Mouse (Mus musculus) olfactory bulb, adult 2 months (tissue): ENCODE results near the gene Tmem11. TPM values are rescaled to one million over a fixed set of nuclear protein-coding genes. Genes with fewer than 3 reads are reported as not detected.

Experiments
- H3K27ac ChIP-seq: fragments of 200-500 bp; 2 replicates; pipeline ENCODE4 v1.5.1; 2012; ENCODE audit warnings: low read depth, low read length; ENCODE audit not compliant: insufficient read depth
- H3K4me1 ChIP-seq: fragments of 200-500 bp; 2 replicates; pipeline ENCODE4 v1.6.1; 2012; ENCODE audit warnings: low read length; ENCODE audit not compliant: control insufficient read depth, insufficient read depth
- H3K4me3 ChIP-seq: fragments of 200-500 bp; 2 replicates; pipeline ENCODE4 v1.5.1; 2012; ENCODE audit warnings: mild to moderate bottlenecking, low read depth, low read length, moderate library complexity; ENCODE audit not compliant: insufficient read depth
- CTCF ChIP-seq: fragments of 200-500 bp; IDR thresholded peaks from 2 replicates; pipeline ENCODE4 v1.5.1; 2012; ENCODE audit warnings: low read depth, mild to moderate bottlenecking, low read length, moderate library complexity; ENCODE audit not compliant: insufficient read depth
- POLR2A ChIP-seq: fragments of 200-500 bp; IDR thresholded peaks from 2 replicates; pipeline ENCODE4 v1.6.1; 2012; ENCODE audit warnings: mild to moderate bottlenecking, low read depth, low read length, moderate library complexity; ENCODE audit not compliant: insufficient read depth
- WGBS: fragments of 180-500 bp; shearing (Covaris S2); methylation state at CpG from one replicate; pipeline ENCODE4 v1.1.7; 2018; 5-methylcytosine and 5-hydroxymethylcytosine counted together
- polyA plus RNA-seq: library from polyadenylated mRNA; stranded (reverse); fragments of >200 nt; gene quantifications from 2 replicates; pipeline ENCODE4 v1.2.4, GENCODE M21; 2012; ENCODE audit warnings: low replicate concordance; ENCODE audit not compliant: missing spikeins, insufficient read depth, insufficient read length

Gene Tmem11
- polyA plus RNA-seq, 1 experiment, result not detected

DNA sequence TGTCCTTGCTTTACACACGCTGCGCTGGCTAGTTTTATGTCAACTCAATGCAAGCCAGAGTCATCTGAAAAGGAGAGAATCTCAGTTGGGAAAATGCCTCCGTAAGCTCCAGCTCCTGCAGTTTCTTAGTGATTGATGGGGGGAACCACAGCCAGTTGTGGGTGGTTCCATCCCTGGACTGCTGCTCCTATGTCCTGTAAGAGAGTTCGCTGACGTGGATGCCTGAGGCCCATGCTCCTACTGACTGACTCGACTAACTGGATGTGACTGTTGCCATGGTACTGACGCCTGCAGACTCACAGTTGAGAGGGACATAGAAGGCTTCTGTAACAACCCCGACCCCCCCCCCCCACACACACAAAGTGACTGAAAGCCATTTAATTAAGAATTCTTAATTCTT is 11.2 kb downstream of the Tmem11 start:
- Histone ChIP-seq H3K27ac (no peak overlapping the region), H3K4me3 (no peak overlapping the region), H3K4me1 (peaks cover 5% of the 10 kb centered on the region; the same call in 1 of the 2 replicates)
- 61% methylated on average over 8 of the region's 8 CpGs for WGBS
- no peak for TF ChIP-seq CTCF
- no peak for TF ChIP-seq POLR2A

DNA sequence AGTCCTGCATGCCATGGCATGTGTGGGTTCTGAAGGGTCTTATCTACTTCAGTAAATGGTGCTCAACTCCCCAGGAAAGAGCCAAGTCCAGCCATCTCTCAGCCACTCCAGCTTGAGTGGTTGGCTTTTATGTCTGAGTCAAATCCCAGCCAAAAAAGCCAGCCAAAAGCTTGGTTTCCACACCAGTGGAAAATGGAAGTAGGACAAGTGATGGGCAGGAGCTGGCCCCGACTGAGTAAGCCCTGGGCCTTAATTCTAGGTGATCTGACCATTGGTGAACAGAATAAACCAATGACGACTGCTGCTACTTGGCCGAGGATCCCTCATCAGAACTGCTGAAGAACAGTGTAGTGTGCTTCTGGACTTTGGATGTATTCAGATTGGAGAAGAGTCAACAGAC is 11.6 kb downstream of the Tmem11 start:
- Histone ChIP-seq H3K4me1 (peaks cover 5% of the 10 kb centered on the region; the same call in 1 of the 2 replicates), H3K4me3 (no peak overlapping the region), H3K27ac (no peak overlapping the region)
- 56% methylated on average over 3 of the region's 3 CpGs for WGBS
- TF ChIP-seq POLR2A, result no peak
- TF ChIP-seq CTCF, result no peak

DNA sequence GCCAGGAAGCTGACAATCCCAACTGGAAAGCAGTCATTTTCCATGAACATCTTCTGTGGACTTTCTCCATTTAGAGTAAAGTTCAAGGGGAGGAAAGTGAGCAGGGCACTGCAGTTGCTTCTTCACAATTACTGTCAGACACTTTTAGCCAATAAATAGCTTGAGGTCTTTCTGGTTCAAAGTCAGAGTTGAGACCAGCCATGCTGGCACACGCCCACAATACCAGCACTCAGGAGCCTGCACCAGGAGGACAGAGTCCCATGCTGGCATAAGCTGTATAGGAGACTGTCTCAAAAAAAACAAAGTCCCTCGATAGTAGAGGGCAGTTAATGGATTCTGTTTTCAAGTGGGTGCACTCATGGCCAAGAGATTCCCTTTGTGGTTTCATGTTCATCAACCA is 13.1 kb downstream of the Tmem11 start:
- WGBS, result 42% methylated on average over 2 of the region's 2 CpGs
- peaks cover 5% of the 10 kb centered on the region; the same call in 1 of the 2 replicates for H3K4me1 ChIP-seq
- TF ChIP-seq POLR2A (no peak), CTCF (no peak)
- H3K27ac ChIP-seq, result no peak overlapping the region
- H3K4me3 ChIP-seq, result no peak overlapping the region

DNA sequence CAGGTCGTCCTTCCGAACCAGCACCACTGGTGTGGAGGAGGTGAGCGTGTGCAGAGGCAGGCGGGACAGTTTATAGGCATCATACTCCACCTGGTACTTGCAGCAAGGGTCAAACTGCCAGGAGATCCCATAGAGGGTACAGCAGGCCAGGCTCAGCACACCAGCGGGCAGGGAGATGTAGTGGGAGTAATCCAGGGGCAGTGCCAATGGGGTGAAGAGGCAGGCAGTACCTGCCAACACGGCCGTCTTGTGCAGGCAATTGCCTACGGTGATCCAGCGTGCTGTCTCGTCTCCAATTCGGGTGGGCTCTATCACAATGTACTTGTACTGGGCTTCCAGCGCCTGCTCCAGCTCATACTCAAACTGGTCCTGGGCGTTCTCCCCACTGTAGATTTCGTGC is 14.2 kb downstream of the Tmem11 start:
- H3K4me3 ChIP-seq, result no peak overlapping the region
- TF ChIP-seq POLR2A (no peak), CTCF (no peak)
- no peak overlapping the region for H3K27ac ChIP-seq
- peaks cover 5% of the 10 kb centered on the region; the same call in 1 of the 2 replicates for H3K4me1 ChIP-seq
- WGBS, result 74% methylated on average over 14 of the region's 14 CpGs

DNA sequence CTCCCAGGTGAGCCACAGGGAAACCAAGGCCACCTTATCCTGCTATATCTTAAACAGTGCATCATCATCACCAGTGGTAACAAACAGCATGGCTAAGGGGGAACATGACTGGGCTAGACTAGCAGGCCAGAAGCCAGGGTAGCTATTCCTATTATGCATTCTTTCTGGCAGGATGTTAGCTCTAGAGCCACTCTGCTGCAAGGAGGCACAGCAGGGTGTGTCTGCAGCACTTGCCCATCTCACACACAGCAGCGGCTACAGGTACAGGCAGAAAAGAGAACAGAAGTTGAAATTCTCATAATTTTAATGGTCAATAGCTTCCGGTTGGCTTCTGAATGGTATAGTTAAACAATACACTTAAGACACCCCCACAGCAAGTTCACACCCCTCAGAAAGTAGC is 14.9 kb downstream of the Tmem11 start:
- no peak overlapping the region for H3K27ac ChIP-seq
- WGBS, result 79% methylated on average over 2 of the region's 2 CpGs
- no peak overlapping the region for H3K4me3 ChIP-seq
- TF ChIP-seq CTCF, result no peak
- TF ChIP-seq POLR2A, result no peak
- peaks cover 5% of the 10 kb centered on the region; the same call in 1 of the 2 replicates for H3K4me1 ChIP-seq

DNA sequence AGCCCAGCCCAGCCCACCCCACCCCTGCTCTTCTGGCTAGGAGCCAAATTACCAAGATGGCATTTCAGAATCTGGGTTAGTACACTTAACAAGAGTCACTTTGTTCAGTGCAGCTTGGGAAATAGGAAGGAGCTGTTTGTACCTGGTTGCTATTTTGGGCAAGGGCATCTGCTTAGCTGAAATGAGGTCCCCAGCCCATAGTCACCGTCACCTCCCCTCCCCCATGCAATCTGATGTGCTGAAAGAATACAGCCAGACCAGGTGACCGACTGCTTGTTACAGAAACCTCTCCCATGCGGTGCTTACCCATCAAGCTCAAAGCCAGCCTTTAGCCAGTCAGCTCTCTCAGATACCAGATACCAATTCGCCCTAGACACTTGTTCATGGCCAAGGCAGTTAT is 15.9 kb downstream of the Tmem11 start:
- no peak overlapping the region for H3K27ac ChIP-seq
- TF ChIP-seq POLR2A (no peak), CTCF (no peak)
- no peak overlapping the region for H3K4me3 ChIP-seq
- 82% methylated on average over 4 of the region's 4 CpGs for WGBS
- H3K4me1 ChIP-seq, result peaks cover 5% of the 10 kb centered on the region; the same call in 1 of the 2 replicates

DNA sequence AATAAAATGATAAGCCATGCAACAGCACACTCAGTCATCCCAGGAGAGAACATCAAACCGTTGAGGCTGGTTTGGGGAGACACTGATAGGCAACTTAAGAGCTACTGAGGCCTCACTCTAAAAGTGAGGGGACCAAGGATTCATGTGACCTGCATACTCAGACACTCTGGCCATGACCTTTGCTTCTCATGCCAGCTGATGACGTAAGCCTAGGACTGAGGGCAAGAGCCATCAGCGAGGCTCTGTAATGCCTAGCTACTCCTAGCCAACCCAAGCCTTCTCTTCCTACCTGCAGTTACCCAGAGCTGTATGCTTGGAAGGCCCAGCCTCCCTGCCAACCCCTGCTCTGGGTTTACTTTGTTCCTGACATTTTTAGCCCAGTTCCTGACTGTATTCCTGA is 17.1 kb downstream of the Tmem11 start:
- TF ChIP-seq CTCF, result no peak
- no peak for TF ChIP-seq POLR2A
- Histone ChIP-seq H3K4me1 (peaks cover 3% of the 10 kb centered on the region; the same call in 1 of the 2 replicates), H3K27ac (no peak overlapping the region), H3K4me3 (no peak overlapping the region)
- WGBS, result 92% methylated on average over 3 of the region's 3 CpGs

DNA sequence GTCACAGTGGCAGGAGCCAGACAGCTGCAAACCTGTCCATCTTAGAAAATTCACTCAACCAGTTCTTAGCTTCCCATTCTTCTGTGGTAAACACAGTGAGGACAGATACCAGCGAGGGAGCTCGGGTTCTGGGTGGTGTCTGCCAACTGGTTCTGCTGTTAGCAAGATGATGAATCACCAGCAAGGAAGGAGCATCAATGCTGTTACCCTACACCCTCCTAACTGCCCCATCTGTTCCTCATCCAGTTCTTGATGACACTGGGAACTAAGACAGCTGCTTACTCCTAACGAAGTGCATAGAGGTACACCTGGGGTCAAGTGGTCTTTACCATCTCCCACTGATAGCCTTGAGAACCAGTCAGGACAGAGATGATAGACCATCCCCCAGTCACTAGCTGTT is 22.5 kb downstream of the Tmem11 start:
- H3K4me1 ChIP-seq, result no peaks in the 10 kb centered on the region
- no peak overlapping the region for H3K27ac ChIP-seq
- TF ChIP-seq CTCF (no peak), POLR2A (no peak)
- H3K4me3 ChIP-seq, result no peak overlapping the region
- WGBS, result 69% methylated on average over 3 of the region's 3 CpGs

DNA sequence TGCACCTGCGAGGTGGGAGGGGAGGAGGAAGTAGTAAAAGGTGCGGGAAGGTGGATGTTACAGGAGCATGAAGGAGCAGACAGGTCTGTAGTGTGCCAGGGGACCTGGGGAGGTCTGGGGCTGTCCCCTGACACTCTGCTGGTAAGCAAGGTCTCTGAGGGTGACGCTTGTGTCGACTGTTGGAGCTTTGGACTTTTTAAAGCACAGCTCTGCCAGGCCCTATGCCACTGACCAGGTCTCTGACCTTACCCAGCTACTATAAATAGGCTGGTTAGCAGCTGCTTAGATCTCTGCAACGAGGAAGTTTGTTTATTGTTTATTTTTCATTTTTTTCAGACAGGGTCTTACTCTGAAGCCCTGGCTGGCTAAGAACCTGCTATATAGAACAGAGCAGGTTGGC is 33.7 kb downstream of the Tmem11 start:
- no peak for TF ChIP-seq POLR2A
- TF ChIP-seq CTCF, result no peak
- no peak overlapping the region for H3K4me3 ChIP-seq
- WGBS, result 83% methylated on average over 5 of the region's 5 CpGs
- no peak overlapping the region for H3K27ac ChIP-seq
- no peaks in the 10 kb centered on the region for H3K4me1 ChIP-seq

DNA sequence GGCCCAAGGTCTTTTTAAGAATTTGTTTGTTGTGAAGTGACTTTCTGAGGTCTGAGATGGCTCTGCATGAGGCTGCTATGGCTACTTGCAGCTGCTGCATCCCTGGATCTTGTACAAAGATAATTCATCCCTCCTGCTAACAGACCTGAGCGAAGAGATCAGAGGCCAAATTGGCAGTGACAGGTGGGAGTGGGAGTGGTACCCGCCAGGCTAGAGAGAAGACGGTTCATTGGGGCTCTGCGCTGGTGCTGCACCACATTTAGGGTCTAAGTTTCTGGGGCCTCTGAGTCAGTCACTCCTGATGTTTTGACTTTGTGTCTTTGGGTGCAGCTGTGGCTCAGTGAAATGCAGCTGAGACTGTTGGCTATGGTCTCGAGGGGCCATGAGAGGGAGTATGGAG is 35.7 kb downstream of the Tmem11 start:
- H3K4me1 ChIP-seq, result no peaks in the 10 kb centered on the region
- 89% methylated on average over 5 of the region's 5 CpGs for WGBS
- no peak overlapping the region for H3K4me3 ChIP-seq
- H3K27ac ChIP-seq, result no peak overlapping the region
- TF ChIP-seq CTCF, result no peak
- TF ChIP-seq POLR2A, result no peak
